Mouse (Mus musculus) stomach, embryonic 14.5 days (tissue): Measurements from ENCODE around the gene Tmem69. TPM values are rescaled to one million over a fixed set of nuclear protein-coding genes. Genes with fewer than 3 reads are reported as not detected.
A peak's percentile ranks its signal among the peaks of the same experiment; 100 is the strongest.

Experiments
- ATAC-seq: fragments of 200-750 bp; cut with Nextera tagmentation; 2 replicates; pipeline ENCODE4 v1.8.0; 2017; ENCODE audit warnings: low read depth, moderate TSS enrichment; ENCODE audit not compliant: insufficient number of reproducible peaks, insufficient read depth, low FRiP score
- H3K27ac ChIP-seq: fragments of 300-500 bp; sonication (generic); 2 replicates; pipeline ENCODE4 v1.5.1; 2014; ENCODE audit warnings: mild to moderate bottlenecking, low read length, moderate library complexity, mixed read lengths
- H3K27me3 ChIP-seq: fragments of 300-500 bp; sonication (generic); 2 replicates; pipeline ENCODE4 v1.6.1; 2014; ENCODE audit warnings: low read length, control low read depth, mixed read lengths; ENCODE audit not compliant: control insufficient read depth, insufficient read depth
- H3K36me3 ChIP-seq: fragments of 300-500 bp; sonication (generic); 2 replicates; pipeline ENCODE4 v1.6.1; 2014; ENCODE audit warnings: mild to moderate bottlenecking, control low read depth, low read length, moderate library complexity, mixed read lengths; ENCODE audit not compliant: control insufficient read depth, insufficient read depth
- H3K4me1 ChIP-seq: fragments of 300-500 bp; sonication (generic); 2 replicates; pipeline ENCODE4 v1.6.1; 2014; ENCODE audit warnings: low read length, control low read depth, mixed read lengths; ENCODE audit not compliant: control insufficient read depth, insufficient read depth
- H3K4me2 ChIP-seq: fragments of 300-500 bp; sonication (generic); replicated peaks from 2 replicates; pipeline ENCODE4 v1.6.1; 2014; ENCODE audit warnings: low read depth, low read length, control low read depth
- H3K4me3 ChIP-seq: fragments of 300-500 bp; sonication (generic); 2 replicates; pipeline ENCODE4 v1.5.1; 2014; ENCODE audit warnings: low read depth, low read length, control low read depth
- H3K9ac ChIP-seq: fragments of 300-500 bp; sonication (generic); replicated peaks from 2 replicates; pipeline ENCODE4 v1.6.1; 2014; ENCODE audit warnings: low read depth, mild to moderate bottlenecking, control low read depth, low read length, moderate library complexity, mixed read lengths
- H3K9me3 ChIP-seq: fragments of 300-500 bp; sonication (generic); 2 replicates; pipeline ENCODE4 v1.6.1; 2016; ENCODE audit warnings: low read depth, low read length, control low read depth; ENCODE audit not compliant: control insufficient read depth
- WGBS: fragments of 180-500 bp; shearing (Covaris S2); extraction: QIAGEN DNeasy Blood & Tissue Kit; methylation state at CpG from one replicate; pipeline ENCODE4 v1.1.7; 2014; 5-methylcytosine and 5-hydroxymethylcytosine counted together
- polyA plus RNA-seq: library from polyadenylated mRNA; unstranded; fragments of >200 nt; fragmentation: Nextera tagmentation; extraction: Ambion mirVana; gene quantifications from 2 replicates; pipeline ENCODE4 v1.2.1, GENCODE M21; 2014

Gene Tmem69
- polyA plus RNA-seq, 1 experiment from 2014 or later = 23.5 TPM

DNA sequence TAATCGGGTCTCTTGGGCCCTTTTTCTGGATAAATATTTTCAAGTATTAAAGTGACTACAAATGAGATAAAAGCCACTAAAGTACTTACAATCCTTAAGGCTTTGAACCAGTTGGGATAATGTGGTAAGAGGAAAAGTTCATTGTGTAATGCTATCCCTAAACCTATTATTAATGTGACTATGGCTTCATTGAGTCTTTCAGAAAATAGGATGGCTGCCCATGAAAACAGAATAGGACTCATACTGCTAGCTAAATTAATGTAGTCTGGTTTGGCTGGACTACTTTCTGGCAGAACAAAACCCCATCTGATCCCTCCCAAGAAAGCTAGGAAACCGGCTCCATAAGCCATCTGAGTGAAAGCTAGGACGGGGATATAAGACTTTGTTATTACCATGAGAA lies 2.7 kb downstream of the Tmem69 start:
- H3K4me2 ChIP-seq = no peak overlapping the region
- H3K9me3 ChIP-seq = no peaks in the 10 kb centered on the region
- H3K4me1 ChIP-seq = no peaks in the 10 kb centered on the region
- no peak overlapping the region for H3K4me3 ChIP-seq
- peaks cover 9% of the 10 kb centered on the region for H3K36me3 ChIP-seq
- no peak overlapping the region for H3K9ac ChIP-seq
- H3K27ac ChIP-seq = no peak overlapping the region
- 74% methylated on average over 3 of the region's 3 CpGs for WGBS
- ATAC-seq = no peak
- no peaks in the 10 kb centered on the region for H3K27me3 ChIP-seq

DNA sequence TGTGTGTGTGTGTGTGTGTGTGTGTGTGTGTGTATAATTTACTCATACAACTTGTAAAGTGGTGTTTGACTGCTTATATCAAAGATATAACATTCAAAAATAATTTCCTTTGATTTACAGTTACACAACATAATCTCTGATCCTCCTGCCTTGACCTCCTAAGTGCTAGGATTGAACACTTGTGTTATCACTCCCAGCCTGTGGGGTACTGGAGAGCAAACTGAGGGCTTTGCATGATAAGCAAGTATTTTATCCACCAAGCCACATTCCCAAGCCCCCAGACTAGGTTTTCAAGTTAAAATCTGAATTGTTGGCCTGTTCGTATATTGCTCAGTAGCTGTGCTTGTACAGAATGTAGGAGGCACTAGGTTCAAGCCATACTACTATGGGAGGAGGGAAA lies 5.3 kb downstream of the Tmem69 start:
- no peak for ATAC-seq
- Histone ChIP-seq H3K4me2 (no peak overlapping the region), H3K27me3 (no peaks in the 10 kb centered on the region), H3K9ac (no peak overlapping the region), H3K4me1 (no peaks in the 10 kb centered on the region), H3K9me3 (no peaks in the 10 kb centered on the region), H3K4me3 (no peak overlapping the region), H3K36me3 (peaks cover 9% of the 10 kb centered on the region), H3K27ac (no peak overlapping the region)
- 87% methylated on average over 1 of the region's 1 CpGs for WGBS

DNA sequence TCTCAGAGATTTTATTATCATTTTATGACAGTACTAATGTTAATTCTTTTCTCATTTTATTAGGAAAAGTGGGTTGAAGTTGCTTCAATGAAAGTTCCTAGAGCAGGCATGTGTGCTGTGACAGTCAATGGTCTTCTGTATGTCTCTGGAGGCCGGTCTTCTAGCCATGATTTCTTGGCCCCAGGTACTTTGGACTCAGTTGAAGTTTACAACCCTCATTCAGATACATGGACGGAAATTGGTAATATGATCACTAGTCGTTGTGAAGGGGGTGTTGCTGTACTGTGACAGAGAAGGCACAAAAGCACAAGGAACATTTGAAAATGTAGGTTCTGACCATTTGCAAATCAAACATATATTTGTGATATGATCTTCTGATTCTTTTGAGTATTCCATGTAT lies 18.0 kb downstream of the Tmem69 start:
- H3K4me1 ChIP-seq = no peaks in the 10 kb centered on the region
- H3K9ac ChIP-seq = no peak overlapping the region
- H3K4me2 ChIP-seq = no peak overlapping the region
- no peak overlapping the region for H3K4me3 ChIP-seq
- no peaks in the 10 kb centered on the region for H3K9me3 ChIP-seq
- no peak overlapping the region for H3K27ac ChIP-seq
- no peak for ATAC-seq
- H3K36me3 ChIP-seq = no peaks in the 10 kb centered on the region; the same call in 1 of the 2 replicates
- WGBS = 87% methylated on average over 3 of the region's 3 CpGs
- no peaks in the 10 kb centered on the region for H3K27me3 ChIP-seq

DNA sequence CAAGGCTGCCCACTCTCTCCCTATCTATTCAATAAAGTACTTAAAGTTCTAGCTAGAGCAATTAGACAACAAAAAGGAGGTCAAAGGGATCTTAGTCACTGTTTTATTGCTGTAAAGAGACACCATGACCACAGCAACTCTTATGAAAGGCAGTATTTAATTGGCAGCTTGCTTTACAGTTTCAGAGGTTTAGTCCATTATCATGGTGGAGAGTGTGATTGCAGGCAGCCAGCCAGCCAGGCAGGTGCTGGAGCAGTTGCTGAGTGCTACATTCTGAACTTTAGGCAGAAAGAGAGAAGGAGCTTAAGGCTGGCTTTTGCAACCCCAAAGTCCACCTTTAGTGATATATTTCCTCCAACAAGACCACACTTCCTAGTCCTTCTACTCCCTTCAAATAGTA lies 19.4 kb downstream of the Tmem69 start:
- Histone ChIP-seq H3K4me1 (no peaks in the 10 kb centered on the region), H3K36me3 (no peaks in the 10 kb centered on the region; the same call in 1 of the 2 replicates), H3K27me3 (no peaks in the 10 kb centered on the region), H3K9ac (no peak overlapping the region), H3K27ac (no peak overlapping the region), H3K4me3 (no peak overlapping the region), H3K9me3 (no peaks in the 10 kb centered on the region), H3K4me2 (no peak overlapping the region)
- ATAC-seq = no peak

DNA sequence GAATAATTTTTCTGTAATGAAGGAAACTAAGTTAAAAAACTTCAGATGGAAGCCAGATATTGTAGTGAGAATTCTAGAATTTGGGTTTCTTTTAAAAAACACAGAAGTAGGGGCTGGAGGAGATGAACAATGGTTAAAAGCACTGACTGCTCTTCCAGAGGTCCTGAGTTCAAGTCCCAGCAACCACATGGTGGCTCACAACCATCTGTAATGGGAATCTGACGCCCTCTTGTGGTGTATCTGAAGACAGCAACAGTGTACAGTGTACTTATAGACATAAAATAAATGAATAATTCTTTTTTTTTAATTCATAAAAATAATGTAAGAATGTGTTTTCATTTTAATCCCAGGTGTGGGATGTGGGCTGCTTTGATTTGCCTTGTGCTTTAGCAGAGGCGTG lies 24.6 kb downstream of the Tmem69 start:
- H3K27me3 ChIP-seq = no peaks in the 10 kb centered on the region
- no peak for ATAC-seq
- no peak overlapping the region for H3K4me2 ChIP-seq
- H3K27ac ChIP-seq = no peak overlapping the region
- no peak overlapping the region for H3K9ac ChIP-seq
- H3K4me1 ChIP-seq = no peaks in the 10 kb centered on the region
- no peak overlapping the region for H3K4me3 ChIP-seq
- H3K9me3 ChIP-seq = no peaks in the 10 kb centered on the region
- WGBS = 59% methylated on average over 2 of the region's 2 CpGs
- H3K36me3 ChIP-seq = 0 out of 2 replicates have a peak, but pooled peaks cover 4% of the 10 kb centered on the region

DNA sequence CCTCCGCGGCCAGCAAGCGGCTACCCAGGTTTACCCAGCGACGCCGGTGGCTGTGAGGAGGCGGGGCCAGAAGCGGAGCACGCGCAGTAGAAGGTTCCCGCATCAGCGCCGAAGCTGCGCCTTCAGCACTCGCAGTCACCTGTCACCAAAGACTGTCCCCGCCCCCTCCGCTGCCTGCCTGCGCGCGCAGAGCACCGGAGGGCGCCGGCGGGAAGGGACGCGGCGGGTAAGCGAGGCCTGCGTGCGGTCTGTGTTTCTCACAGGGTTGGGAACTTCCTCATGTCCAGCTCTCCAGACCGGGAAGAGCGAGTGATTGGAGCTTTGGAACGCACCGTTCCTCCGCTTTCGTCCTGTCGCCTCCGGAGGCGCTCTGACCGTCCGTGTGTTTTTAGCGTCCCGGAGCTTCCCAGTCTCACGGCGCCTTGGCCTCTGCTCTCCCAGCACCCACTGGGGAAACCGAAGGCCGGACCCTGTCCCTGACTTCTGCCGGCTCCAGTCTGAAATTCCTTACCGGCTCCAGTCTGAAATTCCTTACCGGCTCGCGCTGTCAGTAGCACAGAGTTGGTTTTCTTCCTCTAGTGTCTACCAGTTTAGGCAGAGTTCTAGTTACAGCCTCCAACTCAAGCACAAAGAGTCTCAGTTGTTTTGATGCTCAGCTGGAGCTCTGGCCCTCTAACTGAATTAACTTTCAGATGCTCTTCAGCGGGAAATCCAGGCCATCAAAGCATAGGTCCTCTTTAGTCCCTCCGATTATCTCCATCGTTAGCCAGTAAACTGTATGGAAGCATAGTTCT lies 48.1 kb downstream of the Tmem69 start, which contains the start of gene Ipp:
Ipp (plus strand) TSS at position 125 of the 794 bp plus-strand sequence.
- under 1% methylated on average over 55 of the region's 55 CpGs for WGBS
- ATAC-seq = peak; percentile 97

DNA sequence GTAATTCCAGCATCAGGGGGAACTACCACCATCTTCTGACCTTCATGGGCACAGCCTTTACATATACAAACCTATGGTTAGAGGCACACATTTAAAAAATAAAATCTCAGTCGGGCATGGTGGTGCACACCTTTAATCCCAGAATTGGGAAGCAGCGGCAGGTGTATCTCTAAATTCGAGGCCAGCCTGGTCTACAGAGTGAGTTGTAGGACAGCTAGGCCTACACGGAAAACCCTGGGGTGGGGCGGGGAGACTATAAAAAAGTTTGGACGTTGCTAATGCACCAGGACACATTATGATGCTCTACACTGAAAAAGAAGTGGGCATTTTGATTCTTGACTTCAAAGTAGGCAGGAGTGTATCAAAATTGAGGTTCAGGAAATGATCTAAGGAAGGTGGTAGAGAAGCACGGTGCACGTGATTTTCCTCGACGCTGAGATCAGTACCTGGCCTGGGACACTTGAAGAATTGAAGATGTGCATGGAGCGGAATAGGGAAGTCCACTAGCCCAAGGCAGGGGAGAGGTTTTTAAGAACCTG lies 48.8 kb downstream of the Tmem69 start:
- Histone ChIP-seq H3K9me3 (no peaks in the 10 kb centered on the region), H3K27me3 (no peaks in the 10 kb centered on the region), H3K4me2 (peak overlapping the region; percentile 63), H3K36me3 (no peaks in the 10 kb centered on the region), H3K9ac (no peak overlapping the region), H3K4me3 (peak overlapping the region; percentile 43), H3K27ac (peak overlapping the region; percentile 91; the same call in 1 of the 2 replicates), H3K4me1 (peaks cover 3% of the 10 kb centered on the region; the same call in 1 of the 2 replicates)
- WGBS = 20% methylated on average over 11 of the region's 11 CpGs
- peak; percentile 4; the same call in 1 of the 2 replicates for ATAC-seq

More for the DNA sequence above, 48.1 kb downstream of the Tmem69 start, which contains the start of gene Ipp:
- Histone ChIP-seq H3K4me1 (peaks cover 3% of the 10 kb centered on the region; the same call in 1 of the 2 replicates), H3K9ac (peak within 1 kb of the TSS; percentile 52), H3K36me3 (no peaks in the 10 kb centered on the region), H3K27me3 (no peaks in the 10 kb centered on the region), H3K4me2 (peak within 1 kb of the TSS; percentile 63), H3K4me3 (peak within 1 kb of the TSS; percentile 43), H3K27ac (peak within 1 kb of the TSS; percentile 91), H3K9me3 (no peaks in the 10 kb centered on the region)
